Mouse (Mus musculus) olfactory bulb, adult 2 months (tissue): ENCODE results near the gene Cfi.

Experiments used
- CTCF ChIP-seq: fragments of 200-500 bp; IDR thresholded peaks from 2 replicates; pipeline ENCODE4 v1.5.1; 2012; ENCODE audit warnings: low read depth, mild to moderate bottlenecking, low read length, moderate library complexity; ENCODE audit not compliant: insufficient read depth
- POLR2A ChIP-seq: fragments of 200-500 bp; IDR thresholded peaks from 2 replicates; pipeline ENCODE4 v1.6.1; 2012; ENCODE audit warnings: mild to moderate bottlenecking, low read depth, low read length, moderate library complexity; ENCODE audit not compliant: insufficient read depth

GRCm38 (mm10) chr3:129826691-129827090 lies 9.0 kb upstream of the Cfi start:
- TF ChIP-seq POLR2A, result no peak
- TF ChIP-seq CTCF, result no peak
